Mouse (Mus musculus) fibroblast of lung, adult 2 months (primary cell): ENCODE data around the gene Myl9.

Experiments
- DNase-seq: peaks from one replicate; pipeline ENCODE4 v3.0.0-alpha.2; 2011; ENCODE audit warnings: low read depth

Myl9 gene

GRCm38 (mm10) chr2:156774738-156775454 lies at the start of gene Myl9:
Gene Myl9, plus strand, starts transcription at chr2:156775420.
- peak; percentile 24 for DNase-seq

DNA sequence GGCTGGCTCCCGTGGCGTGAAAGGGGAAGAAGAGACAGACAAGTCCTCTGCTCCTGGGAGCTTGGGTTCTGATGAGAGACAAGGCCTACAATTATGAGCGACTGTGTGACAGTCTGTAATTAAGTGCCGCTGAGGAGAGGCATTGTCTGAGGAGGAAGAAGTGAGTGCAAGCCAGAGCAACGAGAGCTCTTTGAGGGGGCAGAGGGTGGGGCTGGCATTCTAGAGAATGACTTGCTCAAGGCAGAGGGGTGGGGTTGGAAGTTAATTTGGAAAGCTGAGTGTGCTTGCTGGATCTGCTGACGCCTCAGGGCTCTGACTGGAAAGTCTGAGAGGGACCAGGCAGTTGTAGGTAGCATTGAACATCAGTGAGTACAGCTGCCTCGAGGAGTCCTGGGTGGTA lies 48.9 kb upstream of the Myl9 start:
- DNase-seq = peak; percentile 61

DNA sequence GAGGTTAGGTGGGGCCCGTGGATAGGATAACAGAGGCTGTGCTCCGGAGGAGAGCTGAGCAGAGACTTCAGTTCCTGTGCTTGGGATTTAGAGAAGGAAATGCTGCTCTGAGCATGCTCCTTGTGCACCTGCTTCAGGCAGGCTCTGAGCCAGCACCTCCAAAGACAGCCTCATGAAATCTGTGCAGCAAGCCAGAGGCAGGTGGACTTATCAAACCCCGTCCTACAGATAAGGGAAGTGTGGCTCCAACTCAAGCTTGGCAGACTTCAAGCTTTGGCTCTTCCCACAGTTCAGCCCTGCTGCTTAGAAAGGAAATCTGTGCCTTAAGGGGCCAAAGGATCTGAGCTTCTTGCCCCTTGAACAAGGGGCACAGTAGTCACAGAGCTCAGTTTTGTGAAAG lies 48.3 kb upstream of the Myl9 start:
- no peak for DNase-seq

- no peak for DNase-seq
These were observed 45.4 kb upstream of the Myl9 start for GRCm38 (mm10) chr2:156729537-156730469.

DNA sequence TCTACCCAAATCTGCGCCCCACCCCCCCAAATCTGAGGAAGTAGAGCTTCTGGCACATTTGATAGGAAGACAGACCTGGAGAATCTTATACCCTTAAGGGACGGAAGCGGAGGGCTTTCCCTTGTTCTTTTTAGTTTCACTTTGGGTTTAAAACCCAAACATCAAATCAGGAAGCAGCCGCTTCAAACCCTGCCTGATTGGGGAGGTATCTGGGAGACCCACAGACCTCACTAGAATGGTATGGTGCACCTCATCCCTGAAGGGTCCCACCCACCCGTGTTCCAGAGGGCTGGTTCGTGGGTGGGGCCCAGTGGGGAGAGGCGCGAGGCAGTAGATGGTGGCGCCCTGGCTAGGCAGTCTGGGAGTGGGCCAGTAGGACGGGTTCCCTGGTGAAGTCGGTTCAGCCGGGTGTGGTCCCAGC lies 44.7 kb upstream of the Myl9 start:
- DNase-seq = no peak

- DNase-seq = no peak
These were observed 43.6 kb upstream of the Myl9 start for GRCm38 (mm10) chr2:156731592-156731991.

DNA sequence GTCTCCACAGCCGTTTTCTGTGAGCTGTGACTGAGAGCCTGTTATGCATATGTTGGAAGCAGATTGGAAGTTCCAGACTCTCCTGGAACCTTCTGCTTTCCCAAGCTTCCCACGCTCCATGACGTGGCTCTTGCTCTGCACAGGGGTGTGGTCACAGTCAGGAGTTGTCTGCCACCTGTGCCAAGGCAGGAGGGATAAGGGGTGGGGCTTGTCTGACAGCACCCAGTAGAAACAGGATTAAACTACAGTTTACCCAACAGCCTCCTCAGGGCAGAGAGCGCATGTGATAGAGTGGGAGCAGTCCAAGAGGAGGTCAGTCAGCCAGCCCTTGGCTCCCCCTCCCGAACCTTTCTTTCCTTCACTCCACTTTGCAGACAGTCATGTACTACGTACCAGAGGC lies 43.1 kb upstream of the Myl9 start:
- peak; percentile 99 for DNase-seq

DNA sequence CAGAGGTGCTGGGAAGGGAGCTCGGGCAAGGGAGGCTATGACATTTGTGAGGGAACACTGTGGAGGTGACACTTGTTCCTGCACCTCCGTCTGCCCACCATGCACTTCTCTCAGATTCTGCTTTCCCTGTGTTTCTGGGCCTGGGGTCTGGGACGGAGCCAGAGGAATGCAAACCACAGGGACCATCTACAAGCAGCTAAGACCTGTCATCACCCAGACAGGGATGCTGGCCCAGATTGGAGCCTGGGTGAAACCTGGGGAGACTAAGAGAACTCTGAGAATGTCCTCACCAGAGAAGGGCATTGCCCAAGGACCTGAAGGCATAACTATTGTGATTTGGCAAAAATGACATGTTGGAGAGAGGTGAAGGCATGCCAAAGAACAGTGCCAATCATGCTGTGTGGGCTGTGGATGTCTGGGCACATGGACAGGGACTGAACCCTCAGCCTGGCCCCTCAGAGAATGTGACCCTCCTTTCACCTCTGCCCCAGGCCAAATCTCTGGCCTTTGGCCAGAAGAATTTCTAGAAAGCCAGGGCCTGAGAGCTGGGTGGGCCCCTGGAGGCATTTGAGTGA lies 39.4 kb upstream of the Myl9 start:
- no peak for DNase-seq

GRCm38 (mm10) chr2:156736846-156737245 lies 38.4 kb upstream of the Myl9 start:
- no peak for DNase-seq

DNA sequence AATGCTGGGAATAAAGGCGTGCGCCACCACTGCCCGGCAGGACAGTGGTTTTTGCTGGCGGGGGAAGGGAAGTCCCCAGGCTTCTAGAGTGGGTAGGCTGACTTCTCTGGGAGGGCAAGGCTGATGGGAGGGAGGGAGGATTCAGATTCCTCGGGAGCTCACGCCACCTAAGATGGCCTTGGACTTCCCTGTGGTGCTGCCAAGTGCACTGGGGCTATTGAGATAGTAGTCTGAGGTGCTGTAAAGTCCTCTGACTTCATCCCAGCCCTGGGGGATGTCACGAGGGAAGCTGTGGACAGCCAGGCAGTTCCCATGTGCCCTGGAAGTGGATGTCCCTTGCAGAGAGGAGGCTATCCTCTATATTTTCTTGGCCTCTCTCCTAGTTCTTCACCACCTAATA lies 37.2 kb upstream of the Myl9 start:
- no peak for DNase-seq

- no peak for DNase-seq
These were observed 34.0 kb upstream of the Myl9 start for GRCm38 (mm10) chr2:156741265-156741664.

DNA sequence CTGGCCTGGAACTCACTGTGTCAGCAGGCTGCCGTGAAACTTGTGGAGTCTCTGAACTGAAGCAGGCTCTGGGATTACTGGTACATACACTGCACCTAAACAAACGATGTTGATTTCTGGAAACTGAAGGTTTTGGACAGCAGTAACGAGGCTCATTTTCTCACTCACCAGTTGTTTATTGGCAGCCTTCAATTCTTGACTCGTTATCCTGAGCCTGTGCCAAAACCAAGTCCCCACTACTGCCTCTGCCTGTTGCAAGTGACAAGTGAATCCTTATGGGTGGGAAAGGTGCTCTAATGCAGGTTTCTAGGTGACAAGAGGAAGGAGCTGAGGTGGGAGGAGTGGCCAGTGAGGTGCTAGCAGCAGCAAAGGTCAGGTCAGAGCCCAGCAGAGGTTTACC lies 33.2 kb upstream of the Myl9 start:
- no peak for DNase-seq

DNA sequence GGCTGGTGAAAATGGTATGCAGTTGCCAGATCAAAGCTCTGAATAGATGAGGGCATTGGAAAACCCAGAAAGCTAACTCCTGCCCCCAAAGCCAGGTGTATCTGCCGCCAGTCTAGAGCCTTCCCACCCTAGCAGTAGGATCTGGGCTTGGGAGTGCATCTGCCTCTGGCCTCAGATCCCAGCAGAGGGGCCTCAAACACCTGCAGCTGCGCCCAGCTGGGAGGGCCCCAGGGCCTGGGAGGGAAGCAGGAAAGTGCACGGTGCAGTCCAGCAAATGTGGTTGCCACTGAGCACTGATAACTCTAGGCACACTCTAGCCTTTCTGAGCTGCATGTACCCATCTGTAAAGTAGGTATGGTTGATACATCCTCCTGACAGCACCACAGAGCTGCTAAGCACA lies 32.0 kb upstream of the Myl9 start:
- DNase-seq = no peak

GRCm38 (mm10) chr2:156744414-156744813 lies 30.8 kb upstream of the Myl9 start:
- DNase-seq = no peak

GRCm38 (mm10) chr2:156747315-156747714 lies 27.9 kb upstream of the Myl9 start:
- no peak for DNase-seq

DNA sequence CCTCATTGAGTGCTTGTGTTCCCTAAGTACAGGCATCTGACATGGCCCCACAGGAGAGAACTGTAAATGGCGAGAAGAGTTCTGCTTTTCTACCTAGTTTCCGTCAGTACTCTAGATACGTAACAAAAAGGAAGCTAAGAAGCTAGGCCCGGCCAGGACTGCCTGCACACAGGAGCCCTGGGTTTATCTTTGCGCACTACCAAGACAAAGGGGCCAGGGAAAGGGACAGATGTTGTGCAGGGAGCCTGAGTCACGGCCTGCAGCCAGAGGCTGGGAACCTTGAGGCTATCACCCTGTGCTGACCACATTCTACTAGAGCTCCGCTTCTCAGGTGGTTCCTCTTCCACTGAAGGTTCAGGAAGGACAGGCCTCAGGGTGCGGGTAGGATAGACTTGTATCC lies 25.5 kb upstream of the Myl9 start:
- DNase-seq = no peak

DNA sequence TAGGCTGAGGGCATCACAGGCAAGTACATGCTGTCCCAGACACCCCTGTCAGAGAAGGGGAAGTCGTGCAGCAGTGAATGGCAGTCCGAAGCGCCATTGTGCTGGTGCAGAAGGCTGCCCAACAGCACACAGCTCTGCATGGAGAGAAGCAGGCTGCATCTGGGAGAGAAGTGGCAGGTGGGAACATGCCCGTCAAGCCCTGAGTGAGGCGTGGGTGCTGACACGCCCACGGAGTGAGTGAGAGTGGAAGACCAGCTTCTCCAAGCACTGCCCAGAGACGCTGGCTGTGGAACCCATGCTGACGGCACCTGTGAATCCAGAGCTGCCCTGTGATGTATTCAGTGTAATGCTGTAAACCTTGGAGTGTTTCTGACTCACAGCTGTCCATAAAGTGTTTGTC lies 18.3 kb upstream of the Myl9 start:
- no peak for DNase-seq

- DNase-seq = no peak
These were observed 14.2 kb upstream of the Myl9 start for GRCm38 (mm10) chr2:156760843-156761505.

DNA sequence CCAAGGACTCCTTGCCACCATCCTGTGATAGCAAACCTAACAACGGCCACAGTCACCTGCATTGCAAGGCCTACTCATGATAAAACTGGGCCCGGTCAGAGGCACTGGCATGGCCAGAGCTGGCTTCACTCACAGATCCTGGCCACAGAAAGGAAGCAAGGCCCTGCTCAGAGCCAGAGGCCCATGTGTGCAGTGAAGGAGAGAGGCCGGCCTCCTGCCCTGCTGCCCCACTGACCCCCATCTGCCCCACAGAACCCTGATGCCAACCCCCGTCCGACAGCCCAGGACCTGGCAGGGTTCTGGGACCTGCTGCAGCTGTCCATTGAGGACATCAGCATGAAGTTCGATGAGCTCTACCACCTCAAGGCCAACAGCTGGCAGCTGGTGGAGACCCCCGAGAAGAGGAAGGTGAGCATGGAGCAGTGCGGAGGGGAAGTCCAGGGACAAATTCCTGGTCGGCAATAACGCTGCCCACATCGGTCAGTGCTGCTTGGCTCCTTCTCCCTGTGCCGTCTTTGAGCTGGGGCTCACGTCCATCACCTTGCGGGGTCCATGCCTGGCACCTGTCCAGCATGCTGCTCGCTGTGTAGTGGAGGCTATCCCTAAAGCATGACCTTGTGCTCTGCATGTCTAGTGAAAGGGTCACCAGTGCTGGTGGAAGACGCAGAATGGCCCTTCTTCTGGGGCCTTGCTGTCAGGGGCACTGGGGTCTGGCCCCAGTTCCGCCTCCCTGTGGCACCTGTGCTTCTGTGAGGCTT lies 13.5 kb upstream of the Myl9 start:
- DNase-seq = no peak

- no peak for DNase-seq
These were observed 12.7 kb upstream of the Myl9 start for GRCm38 (mm10) chr2:156762499-156762898.

DNA sequence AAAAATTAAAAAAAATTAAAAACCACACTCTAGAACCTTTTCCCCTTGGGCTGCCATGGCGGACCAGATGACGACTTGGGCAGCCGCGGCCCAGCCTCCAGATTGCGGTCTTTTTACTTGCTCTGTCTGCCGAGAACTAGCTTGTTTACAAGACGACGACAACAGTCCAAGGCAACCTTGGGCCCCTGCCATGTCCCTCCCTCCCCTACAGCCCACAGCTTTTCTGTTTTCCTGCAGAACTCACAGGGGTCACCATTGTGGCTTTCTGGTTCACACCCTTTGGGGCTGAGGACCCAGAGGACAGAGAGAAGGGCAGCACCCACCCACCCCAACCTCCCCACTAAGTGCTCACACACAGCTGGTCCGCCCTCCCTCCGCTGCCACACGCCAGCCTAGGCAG lies 12.1 kb upstream of the Myl9 start:
- DNase-seq = no peak

DNA sequence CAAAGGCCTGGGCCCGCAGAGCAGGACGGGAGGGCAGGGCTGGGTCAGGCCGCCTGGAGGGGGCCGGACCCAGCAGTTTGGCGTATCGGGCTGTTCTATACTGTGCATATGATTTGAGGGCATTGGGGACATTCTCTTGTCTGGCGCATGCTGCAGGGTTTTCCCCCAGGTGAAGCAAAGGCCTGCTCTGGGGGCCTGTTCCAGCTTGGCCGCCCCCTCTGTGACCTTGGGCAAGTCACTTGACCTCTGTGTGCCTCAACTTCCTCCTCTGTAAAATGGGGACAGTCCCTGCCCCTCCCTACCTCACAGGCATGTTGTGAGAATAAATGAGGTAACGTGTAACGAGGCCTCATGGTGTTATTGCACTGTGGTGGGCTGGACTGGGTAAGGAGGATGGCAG lies 11.2 kb upstream of the Myl9 start:
- no peak for DNase-seq
